Mouse (Mus musculus) right cerebral cortex, postnatal 25 days (tissue): ENCODE measurements around the gene Cldnd1.

Experiments
- DNase-seq: peaks from one replicate; pipeline ENCODE4 v3.0.0; 2022

Cldnd1 gene

GRCm38 (mm10) chr16:58727477-58728131, at the start of gene Cldnd1:
Cldnd1 (plus strand) TSS chr16:58727910.
- DNase-seq = peak; percentile 94

GRCm38 (mm10) chr16:58678660-58679059, 49.0 kb upstream of the Cldnd1 start:
- no peak for DNase-seq

DNA sequence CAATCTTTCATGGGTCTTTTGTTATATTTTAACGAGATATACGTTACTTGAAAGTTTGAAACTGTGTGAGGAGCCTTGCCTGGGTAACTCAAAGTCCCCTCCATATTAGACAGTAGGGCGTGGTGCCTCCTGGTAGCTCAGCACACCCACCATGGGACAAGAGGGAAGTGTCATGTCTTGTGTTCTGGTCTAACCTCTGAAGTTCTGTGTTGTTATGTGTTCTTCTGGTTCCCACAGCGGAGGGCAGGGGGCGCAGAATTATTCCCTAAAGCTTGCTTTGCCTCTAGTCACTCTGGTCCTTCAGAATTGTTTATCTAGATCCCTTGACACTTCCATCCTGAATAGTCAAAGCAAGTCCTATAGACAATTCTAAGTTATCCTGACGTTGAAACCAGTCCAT, 45.7 kb upstream of the Cldnd1 start:
- DNase-seq = no peak

DNA sequence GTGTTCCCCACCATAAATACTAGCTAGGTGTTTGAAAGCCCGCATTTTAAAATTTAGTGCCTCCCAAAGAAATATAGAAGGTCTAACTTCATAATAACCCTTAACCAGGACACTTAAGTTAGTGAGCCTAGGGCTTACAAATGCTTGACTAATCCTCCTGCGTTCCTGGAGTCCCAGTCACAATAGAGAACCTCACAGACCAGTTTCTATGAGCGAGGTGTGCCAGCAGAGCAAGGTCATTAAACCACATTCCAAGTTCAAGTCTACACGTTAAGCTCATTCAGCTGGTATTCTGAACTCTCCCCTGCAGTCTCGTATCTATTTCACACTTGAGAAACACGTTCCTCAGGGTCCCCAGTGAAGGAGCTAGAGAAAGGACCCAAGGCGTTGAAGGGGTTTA, 44.8 kb upstream of the Cldnd1 start:
- no peak for DNase-seq

GRCm38 (mm10) chr16:58683911-58684310, 43.8 kb upstream of the Cldnd1 start:
- DNase-seq = no peak

GRCm38 (mm10) chr16:58684537-58684936, 43.2 kb upstream of the Cldnd1 start:
- DNase-seq = no peak

DNA sequence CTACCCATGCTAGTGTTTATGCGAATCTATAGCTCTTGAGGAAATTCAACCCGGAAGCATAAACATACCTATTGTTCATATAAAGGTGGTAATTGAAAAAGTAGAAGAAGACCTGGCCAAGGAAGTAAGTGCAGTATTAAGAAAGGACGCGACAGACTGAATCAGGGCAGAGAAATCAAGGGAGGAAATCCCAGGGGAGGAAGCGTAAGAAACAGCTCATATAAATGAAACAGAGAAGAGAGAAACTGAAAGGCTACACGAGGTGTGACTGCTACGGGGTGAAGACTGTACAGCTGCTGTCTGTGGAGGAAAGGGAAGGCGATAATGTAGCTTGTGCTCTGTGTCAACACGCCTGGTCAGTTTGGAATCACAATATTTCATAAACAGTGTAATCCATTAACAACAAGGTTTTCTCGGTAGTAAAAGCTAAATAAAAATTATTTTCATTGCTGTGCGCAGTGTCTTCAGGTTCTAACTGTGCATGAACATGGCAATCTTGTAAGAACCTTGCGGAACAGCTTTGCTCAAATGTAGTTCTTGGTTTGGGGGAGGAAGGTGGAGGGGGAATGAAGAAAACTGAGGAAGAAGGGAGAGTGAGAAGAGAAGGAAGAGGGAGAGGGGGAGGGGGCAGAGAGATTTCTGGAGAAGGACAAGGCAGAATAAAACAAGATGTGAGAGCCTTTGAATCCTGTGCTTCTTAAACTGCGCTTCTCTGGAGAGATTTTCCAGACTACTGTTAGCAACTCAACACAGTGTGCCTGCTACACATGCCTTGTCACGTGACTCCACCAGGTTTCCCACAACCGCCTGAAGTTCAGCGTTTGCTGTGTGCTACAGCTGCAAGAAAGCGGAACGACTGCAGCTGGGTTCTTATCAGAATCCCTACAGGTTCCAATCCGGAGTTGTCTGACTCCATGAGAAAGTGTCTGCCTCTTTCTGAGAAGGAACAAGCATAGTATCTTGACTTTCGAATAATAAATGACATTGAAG, 41.9 kb upstream of the Cldnd1 start:
- DNase-seq = no peak

DNA sequence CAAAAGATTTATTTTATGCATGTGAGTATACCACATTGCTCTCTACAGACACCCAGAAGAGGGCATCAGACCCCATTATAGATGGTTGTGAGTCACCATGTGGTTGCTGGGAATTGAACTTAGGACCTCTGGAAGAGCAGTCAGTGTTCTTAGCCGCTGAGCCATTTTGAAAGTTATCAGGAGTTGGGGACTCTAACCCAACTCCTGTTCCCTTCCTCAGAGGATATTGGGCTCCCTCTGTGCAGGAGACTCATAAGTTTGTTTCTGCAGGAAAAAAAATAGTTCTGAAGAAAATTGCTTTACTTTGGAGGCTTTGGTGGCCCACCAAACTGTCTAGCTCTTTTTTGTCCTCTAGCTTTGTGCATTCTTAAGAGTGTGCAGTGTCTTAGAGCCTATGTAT, 39.2 kb upstream of the Cldnd1 start:
- DNase-seq = no peak

DNA sequence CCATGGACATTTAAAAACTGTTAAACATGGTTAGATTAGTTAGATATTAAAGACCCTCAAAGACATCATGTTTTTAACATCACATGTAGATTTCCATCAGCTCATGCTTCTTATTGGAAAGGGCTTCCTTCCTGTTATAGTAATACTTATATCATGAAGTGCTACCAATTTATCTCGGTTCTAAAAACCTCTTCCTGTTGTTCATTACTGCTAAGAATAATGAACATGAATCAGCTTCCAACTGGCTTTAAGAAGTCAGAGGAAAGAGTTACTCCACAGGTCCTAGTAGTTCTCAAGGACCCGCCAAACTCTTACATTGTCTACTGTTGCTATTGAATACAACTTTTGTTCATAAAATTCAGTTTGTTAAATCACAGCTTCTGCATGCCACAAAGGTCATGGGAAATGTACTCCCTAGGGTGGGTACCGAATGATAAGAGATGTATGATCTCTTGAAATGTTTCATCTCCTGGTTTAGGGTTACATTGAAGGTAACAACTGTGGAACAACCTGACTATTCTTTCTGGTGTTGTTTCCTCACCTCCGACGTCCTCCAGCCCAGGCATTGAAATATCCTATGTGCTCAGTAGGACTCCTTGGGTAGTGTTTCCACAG, 38.0 kb upstream of the Cldnd1 start:
- DNase-seq = no peak

GRCm38 (mm10) chr16:58690322-58690732, 37.4 kb upstream of the Cldnd1 start:
- no peak for DNase-seq

- no peak for DNase-seq
Observed at GRCm38 (mm10) chr16:58694091-58694490, 33.6 kb upstream of the Cldnd1 start.

DNA sequence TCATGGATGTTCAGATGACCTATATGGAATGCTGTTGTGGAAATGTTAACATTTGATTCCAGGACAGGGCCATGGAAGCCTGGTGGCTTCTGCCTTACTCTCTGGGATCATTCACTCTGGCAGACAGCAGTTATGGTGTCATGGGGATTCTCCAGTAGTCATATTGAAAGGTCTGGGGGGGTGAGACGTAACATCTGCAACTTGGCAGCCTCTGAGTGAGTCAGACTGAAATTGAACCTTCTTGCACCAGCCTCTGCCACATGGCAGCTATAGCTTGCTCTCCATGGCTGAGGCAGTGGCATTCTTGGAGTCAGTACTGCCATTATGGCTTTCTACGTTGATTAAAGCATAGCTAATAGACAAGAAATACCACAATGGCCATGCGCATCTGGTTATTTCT, 30.9 kb upstream of the Cldnd1 start:
- no peak for DNase-seq

DNA sequence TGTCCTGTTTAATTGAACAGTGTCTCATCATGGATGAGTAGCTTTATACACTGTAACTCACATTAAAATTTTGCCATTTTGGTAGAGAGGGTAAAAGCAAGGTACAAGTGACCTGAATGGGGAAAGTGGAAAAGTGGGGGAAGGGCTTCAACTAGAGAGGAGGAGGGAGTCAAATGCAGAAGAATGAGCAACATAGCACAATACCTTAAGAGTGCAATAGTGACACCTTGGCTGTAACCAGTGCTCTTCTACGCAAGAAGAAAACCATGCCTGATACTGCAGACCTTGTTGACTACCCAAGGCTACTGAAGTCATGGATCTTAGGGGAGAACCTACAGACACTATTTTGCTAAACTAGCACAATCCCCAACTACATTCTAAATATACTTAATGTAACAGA, 30.4 kb upstream of the Cldnd1 start:
- no peak for DNase-seq

GRCm38 (mm10) chr16:58700174-58700573, 27.5 kb upstream of the Cldnd1 start:
- DNase-seq = no peak

- DNase-seq = no peak
Observed at GRCm38 (mm10) chr16:58700816-58701424, 26.8 kb upstream of the Cldnd1 start.

DNA sequence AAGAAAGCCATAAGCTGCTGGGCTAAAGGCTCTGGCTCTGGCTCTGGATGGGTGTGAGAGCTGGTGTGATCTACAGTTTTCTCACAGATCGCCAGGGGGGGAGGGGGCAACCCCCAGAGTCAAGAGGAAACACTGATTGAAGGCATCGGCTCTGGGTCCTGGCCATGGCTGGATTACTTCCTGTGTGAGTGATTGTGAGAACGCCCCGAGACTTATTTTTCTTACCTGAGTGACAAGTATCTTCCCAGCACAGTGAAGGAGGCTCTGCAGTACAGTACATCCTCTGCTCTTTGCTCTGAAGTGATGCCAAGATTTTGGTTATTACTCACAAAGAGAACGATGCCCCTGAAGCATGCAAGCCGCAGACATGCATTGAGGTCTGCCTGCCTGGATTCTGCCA, 25.9 kb upstream of the Cldnd1 start:
- DNase-seq = no peak

GRCm38 (mm10) chr16:58702329-58702932, 25.3 kb upstream of the Cldnd1 start:
- no peak for DNase-seq

DNA sequence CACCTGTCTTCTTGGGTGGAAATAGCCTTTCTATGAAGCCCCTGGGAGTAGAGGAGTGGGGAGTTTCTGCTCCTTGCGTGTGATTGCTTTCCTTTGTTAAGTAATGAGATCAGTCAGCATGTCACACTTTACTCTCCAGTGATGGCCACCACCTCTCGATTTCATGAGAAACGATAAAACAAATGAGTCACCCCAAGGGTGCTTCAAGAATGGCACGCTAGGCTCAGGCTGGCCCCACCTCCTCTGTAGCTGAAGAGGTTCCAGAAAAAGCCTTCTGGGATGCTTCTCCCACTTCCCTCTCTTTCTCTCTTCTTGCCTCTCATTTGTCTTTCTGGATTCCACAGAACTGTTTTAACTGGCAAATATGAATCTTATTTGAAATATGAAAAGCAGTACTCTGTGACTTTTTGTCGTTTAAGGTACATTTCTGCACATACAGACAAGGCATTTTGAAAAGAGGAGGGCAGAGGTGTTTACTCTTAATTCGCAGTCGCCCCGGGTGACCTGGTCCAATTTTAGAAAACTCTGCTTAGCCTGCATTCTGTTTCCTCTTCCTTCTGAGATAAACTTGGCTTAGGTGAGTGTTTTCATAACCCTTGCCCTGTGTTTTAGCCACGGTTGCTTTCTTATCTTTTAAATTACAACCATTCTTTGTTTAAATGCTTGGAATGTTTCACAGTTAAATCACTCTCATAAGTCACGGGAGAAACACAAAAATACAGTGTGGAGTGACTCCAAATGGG, 24.2 kb upstream of the Cldnd1 start:
- DNase-seq = no peak

DNA sequence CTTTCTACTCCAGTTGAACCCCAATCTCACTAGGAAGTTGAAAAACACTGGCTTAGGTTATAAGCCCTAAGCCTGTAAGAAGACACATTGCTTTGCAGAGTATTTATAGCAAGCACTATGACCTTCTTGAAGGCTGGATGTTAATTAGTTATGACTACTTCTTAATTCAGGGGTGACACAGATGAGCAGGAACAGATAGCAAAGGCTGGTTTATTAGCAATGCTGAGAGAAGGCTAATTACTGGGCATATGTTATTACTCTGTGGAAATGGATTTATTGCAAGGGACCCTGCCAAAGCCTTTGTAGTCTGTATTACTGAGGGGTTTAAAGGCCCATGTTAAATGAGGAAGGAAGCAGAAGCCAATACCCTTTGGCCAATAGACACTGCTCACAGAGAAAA, 22.7 kb upstream of the Cldnd1 start:
- no peak for DNase-seq

- no peak for DNase-seq
Observed at GRCm38 (mm10) chr16:58707276-58707905, 20.3 kb upstream of the Cldnd1 start.
